Mouse (Mus musculus) megakaryocyte progenitor cell, adult 5-6 weeks (primary cell): Measurements from ENCODE around the gene Vps4b. TPM values are rescaled to one million over a fixed set of nuclear protein-coding genes. Genes with fewer than 3 reads are reported as not detected.
"Not testable (repeated sequence)": the region's sequence is repeated elsewhere in the genome, so short reads cannot be mapped to it uniquely, and the experiment has no call there.

Experiments used
- ATAC-seq: replicated peaks from 2 replicates; pipeline ENCODE4 v1.8.0; 2016; ENCODE audit warnings: mild to moderate bottlenecking, moderate TSS enrichment, inconsistent platforms; ENCODE audit not compliant: poor library complexity
- total RNA-seq, 2 experiments: library from RNA; stranded (forward) in 1 of 2; stranded (reverse) in 1 of 2; fragments of 157-497, 149-512 nt in 1 of 2; fragments of 200-1000 nt in 1 of 2; gene quantifications; 2 replicates each; pipeline versions ENCODE4 v1.2.3 to v1.2.4; 2015 to 2017

Vps4b gene
- total RNA-seq, 2 experiments from 2014 or later, result 86.3 to 107 TPM

- ATAC-seq, result no peak
Observed at GRCm38 (mm10) chr1:106756633-106757032, 39.9 kb downstream of the Vps4b start.

GRCm38 (mm10) chr1:106752013-106752412, 44.5 kb downstream of the Vps4b start:
- peak; percentile 57; the same call in 1 of the 2 replicates for ATAC-seq

GRCm38 (mm10) chr1:106750656-106751055, 45.9 kb downstream of the Vps4b start:
- ATAC-seq, result no peak

- ATAC-seq, result peak; percentile 82
Observed at GRCm38 (mm10) chr1:106748555-106749315, 47.8 kb downstream of the Vps4b start.

GRCm38 (mm10) chr1:106742980-106743379, 53.5 kb downstream of the Vps4b start:
- ATAC-seq, result no peak

GRCm38 (mm10) chr1:106740735-106741134, 55.8 kb downstream of the Vps4b start:
- ATAC-seq, result no peak

GRCm38 (mm10) chr1:106739810-106740209, 56.7 kb downstream of the Vps4b start:
- ATAC-seq, result no peak

- ATAC-seq, result peak; percentile 79
Observed at GRCm38 (mm10) chr1:106738092-106738491, 58.4 kb downstream of the Vps4b start.

- ATAC-seq, result no peak
Observed at GRCm38 (mm10) chr1:106736211-106736610, 60.3 kb downstream of the Vps4b start.

- peak; percentile 93 for ATAC-seq
Observed at GRCm38 (mm10) chr1:106735586-106735985, 60.9 kb downstream of the Vps4b start.

- no peak for ATAC-seq
Observed at GRCm38 (mm10) chr1:106722061-106722460, 74.5 kb downstream of the Vps4b start.

- ATAC-seq, result not testable (repeated sequence)
Observed at GRCm38 (mm10) chr1:106717736-106718135, 78.8 kb downstream of the Vps4b start.

GRCm38 (mm10) chr1:106717071-106717601, 79.4 kb downstream of the Vps4b start:
- ATAC-seq, result peak; percentile 30; the same call in 1 of the 2 replicates

GRCm38 (mm10) chr1:106716141-106716540, 80.4 kb downstream of the Vps4b start:
- no peak for ATAC-seq

GRCm38 (mm10) chr1:106715111-106716083, 81.1 kb downstream of the Vps4b start:
- ATAC-seq, result peak; percentile 1; the same call in 1 of the 2 replicates

- ATAC-seq, result peak; percentile 8
Observed at GRCm38 (mm10) chr1:106714530-106714981, 82.0 kb downstream of the Vps4b start.

Other genes with a start within 250 kb of the Vps4b start
- 30.3 and 32.6 TPM in 2 replicates for gene Bcl2, start 82.5 kb downstream of the Vps4b start, total RNA-seq (2015)
- 29.1 and 31.1 TPM in 2 replicates for gene Bcl2, start 82.5 kb downstream of the Vps4b start, total RNA-seq (2017)
- gene Kdsr, start 37.0 kb downstream of the Vps4b start, total RNA-seq (2015), result 11.3 and 12.8 TPM in 2 replicates
- 32.4 and 36.6 TPM in 2 replicates for gene Kdsr, start 37.0 kb downstream of the Vps4b start, total RNA-seq (2017)
- not detected in 2 replicates for gene Serpinb5, start 64.4 kb upstream of the Vps4b start, total RNA-seq (2015)
- not detected in 2 replicates for gene Serpinb5, start 64.4 kb upstream of the Vps4b start, total RNA-seq (2017)
- 0.24 TPM in 1 of 2 replicates, not detected in the other for gene Serpinb12, start 137.7 kb upstream of the Vps4b start, total RNA-seq (2015)
- not detected in 2 replicates for gene Serpinb12, start 137.7 kb upstream of the Vps4b start, total RNA-seq (2017)
- not detected in 2 replicates for gene Serpinb13, start 184.3 kb upstream of the Vps4b start, total RNA-seq (2015)
- gene Serpinb13, start 184.3 kb upstream of the Vps4b start, total RNA-seq (2017), result not detected in 2 replicates